Mouse (Mus musculus) kidney, embryonic 16.5 days (tissue): ENCODE data around the gene Gm29427. TPM values are rescaled to one million over a fixed set of nuclear protein-coding genes. Genes with fewer than 3 reads are reported as not detected.

ENCODE experiments used
- ATAC-seq: fragments of 200-750 bp; cut with Nextera tagmentation; 2 replicates; pipeline ENCODE4 v1.8.0; 2017; ENCODE audit warnings: moderate TSS enrichment; ENCODE audit not compliant: low FRiP score, low TSS enrichment
- H3K27ac ChIP-seq: fragments of 300-500 bp; sonication (generic); 2 replicates; pipeline ENCODE4 v1.5.1; 2014; ENCODE audit warnings: low read length
- H3K27me3 ChIP-seq: fragments of 300-500 bp; sonication (generic); 2 replicates; pipeline ENCODE4 v1.6.1; 2014; ENCODE audit warnings: low read length, control low read depth, mixed read lengths; ENCODE audit not compliant: insufficient read depth
- H3K36me3 ChIP-seq: fragments of 300-500 bp; sonication (generic); 2 replicates; pipeline ENCODE4 v1.6.1; 2014; ENCODE audit warnings: low read length, control low read depth, mixed read lengths; ENCODE audit not compliant: insufficient read depth
- H3K4me1 ChIP-seq: fragments of 300-500 bp; sonication (generic); 2 replicates; pipeline ENCODE4 v1.6.1; 2014; ENCODE audit warnings: low read length, control low read depth, mixed read lengths; ENCODE audit not compliant: insufficient read depth
- H3K4me2 ChIP-seq: fragments of 300-500 bp; sonication (generic); replicated peaks from 2 replicates; pipeline ENCODE4 v1.6.1; 2014; ENCODE audit warnings: low read depth, low read length
- H3K4me3 ChIP-seq: fragments of 300-500 bp; sonication (generic); 2 replicates; pipeline ENCODE4 v1.5.1; 2014; ENCODE audit warnings: mild to moderate bottlenecking, low read length
- H3K9ac ChIP-seq: fragments of 300-500 bp; sonication (generic); replicated peaks from 2 replicates; pipeline ENCODE4 v1.6.1; 2014; ENCODE audit warnings: low read length
- H3K9me3 ChIP-seq: fragments of 300-500 bp; sonication (generic); 2 replicates; pipeline ENCODE4 v1.6.1; 2016; ENCODE audit warnings: low read length, control low read depth
- WGBS: fragments of 180-500 bp; shearing (Covaris S2); extraction: QIAGEN DNeasy Blood & Tissue Kit; methylation state at CpG from one replicate; pipeline ENCODE4 v1.1.7; 2014; 5-methylcytosine and 5-hydroxymethylcytosine counted together
- polyA plus RNA-seq: library from polyadenylated mRNA; unstranded; fragments of >200 nt; fragmentation: Nextera tagmentation; extraction: Ambion mirVana; gene quantifications from 2 replicates; pipeline ENCODE4 v1.2.1, GENCODE M21; 2015

The Gm29427 gene
- polyA plus RNA-seq: not detected in 2 replicates

GRCm38 (mm10) chr1:130715561-130716217 is at the start of gene Gm29427:
Gm29427 (minus strand) TSS chr1:130715799.
- Histone ChIP-seq H3K9me3 (no peaks in the 10 kb centered on the region), H3K4me3 (peak within 1 kb of the TSS; percentile 91), H3K36me3 (0 out of 2 replicates have a peak, but pooled peaks cover 3% of the 10 kb centered on the region), H3K4me1 (peaks cover 11% of the 10 kb centered on the region), H3K4me2 (peak within 1 kb of the TSS; percentile 93), H3K27me3 (no peaks in the 10 kb centered on the region), H3K27ac (peak within 1 kb of the TSS; percentile 78), H3K9ac (peak within 1 kb of the TSS; percentile 88)
- WGBS: 0% methylated on average over 37 of the region's 38 CpGs
- peak; percentile 97 for ATAC-seq

GRCm38 (mm10) chr1:130764027-130764461 is 48.4 kb upstream of the Gm29427 start:
- Histone ChIP-seq H3K9ac (no peak overlapping the region), H3K27ac (no peak overlapping the region), H3K4me3 (no peak overlapping the region), H3K4me2 (no peak overlapping the region), H3K9me3 (no peaks in the 10 kb centered on the region), H3K27me3 (no peaks in the 10 kb centered on the region), H3K36me3 (no peaks in the 10 kb centered on the region), H3K4me1 (no peaks in the 10 kb centered on the region)
- 83% methylated on average over 12 of the region's 12 CpGs for WGBS
- no peak for ATAC-seq

DNA sequence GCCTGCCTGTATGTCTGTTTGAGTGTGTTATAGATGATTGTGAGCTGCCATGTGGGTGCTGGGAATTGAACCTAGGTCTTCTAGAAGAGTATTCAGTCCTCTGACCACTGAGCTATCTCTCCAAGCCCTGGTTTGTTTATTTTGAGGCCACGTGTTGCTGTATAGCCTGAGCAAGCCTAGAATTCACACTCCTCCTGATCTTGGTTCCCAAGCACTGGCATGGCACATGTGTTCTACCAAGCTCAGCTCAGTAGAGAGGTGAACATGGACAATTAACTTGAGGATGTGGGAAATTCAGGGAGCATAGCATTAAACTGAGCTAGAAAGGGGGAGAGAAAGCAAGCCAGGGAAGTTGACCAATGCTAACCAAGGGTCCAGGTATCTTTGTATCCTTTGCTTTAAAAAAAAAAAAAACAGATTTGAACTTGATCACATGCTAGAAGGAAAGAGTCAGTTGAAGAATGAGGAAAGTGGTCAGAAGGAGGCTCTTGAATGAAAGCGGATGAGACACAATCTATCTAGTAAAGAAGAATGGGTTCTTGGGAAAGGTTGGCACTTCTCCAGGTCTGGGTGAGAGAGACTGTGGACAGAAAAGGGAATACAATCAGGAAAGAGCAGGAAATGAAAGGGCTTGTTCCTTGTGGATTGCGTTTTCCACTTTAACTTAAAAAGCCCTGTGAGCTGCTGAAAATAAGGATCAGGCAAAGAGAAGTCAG is 46.6 kb upstream of the Gm29427 start:
- no peak for ATAC-seq
- Histone ChIP-seq H3K9ac (no peak overlapping the region), H3K4me2 (no peak overlapping the region), H3K4me1 (no peaks in the 10 kb centered on the region), H3K27me3 (no peaks in the 10 kb centered on the region), H3K27ac (no peak overlapping the region), H3K4me3 (no peak overlapping the region), H3K36me3 (no peaks in the 10 kb centered on the region), H3K9me3 (no peaks in the 10 kb centered on the region)
- 77% methylated on average over 3 of the region's 3 CpGs for WGBS

- Histone ChIP-seq H3K9ac (no peak overlapping the region), H3K27me3 (no peaks in the 10 kb centered on the region), H3K4me3 (no peak overlapping the region), H3K36me3 (no peaks in the 10 kb centered on the region), H3K4me1 (no peaks in the 10 kb centered on the region), H3K4me2 (no peak overlapping the region), H3K27ac (no peak overlapping the region), H3K9me3 (no peaks in the 10 kb centered on the region)
- 72% methylated on average over 1 of the region's 1 CpGs for WGBS
- ATAC-seq: no peak
Measured at GRCm38 (mm10) chr1:130761597-130761996, 46.0 kb upstream of the Gm29427 start.

GRCm38 (mm10) chr1:130759689-130760088 is 44.1 kb upstream of the Gm29427 start:
- WGBS: 78% methylated on average over 9 of the region's 9 CpGs
- Histone ChIP-seq H3K4me1 (no peaks in the 10 kb centered on the region), H3K9ac (no peak overlapping the region), H3K27ac (no peak overlapping the region), H3K9me3 (no peaks in the 10 kb centered on the region), H3K4me2 (no peak overlapping the region), H3K4me3 (no peak overlapping the region), H3K36me3 (no peaks in the 10 kb centered on the region), H3K27me3 (no peaks in the 10 kb centered on the region)
- ATAC-seq: no peak

GRCm38 (mm10) chr1:130746819-130747218 is 31.2 kb upstream of the Gm29427 start:
- Histone ChIP-seq H3K4me3 (no peak overlapping the region), H3K27ac (no peak overlapping the region), H3K4me2 (no peak overlapping the region), H3K36me3 (no peaks in the 10 kb centered on the region; the same call in 1 of the 2 replicates), H3K9ac (no peak overlapping the region), H3K4me1 (no peaks in the 10 kb centered on the region), H3K9me3 (no peaks in the 10 kb centered on the region), H3K27me3 (no peaks in the 10 kb centered on the region)
- ATAC-seq: no peak
- 80% methylated on average over 3 of the region's 3 CpGs for WGBS

- WGBS: 92% methylated on average over 3 of the region's 3 CpGs
- ATAC-seq: no peak
Measured at GRCm38 (mm10) chr1:130745591-130745990, 30.0 kb upstream of the Gm29427 start.

DNA sequence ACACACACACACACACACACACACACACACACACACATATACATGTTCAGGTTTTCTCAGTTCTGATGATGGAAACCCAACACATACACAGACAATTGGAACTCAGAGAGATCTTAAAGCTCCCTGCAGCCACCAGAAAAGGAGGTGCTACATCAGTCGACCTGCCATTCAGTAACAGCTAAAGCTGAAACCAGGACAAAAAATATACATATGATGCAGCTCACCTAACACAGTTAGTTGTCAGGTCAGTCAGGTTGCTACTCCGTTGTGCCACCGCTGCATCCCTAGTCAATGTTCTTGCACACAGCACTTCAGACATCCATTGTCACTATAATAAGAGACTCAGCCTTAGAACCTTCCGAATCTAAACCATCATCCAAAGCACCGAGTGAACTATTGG is 29.4 kb upstream of the Gm29427 start:
- H3K4me3 ChIP-seq: no peak overlapping the region
- H3K4me2 ChIP-seq: no peak overlapping the region
- ATAC-seq: no peak
- H3K4me1 ChIP-seq: no peaks in the 10 kb centered on the region
- no peaks in the 10 kb centered on the region; the same call in 1 of the 2 replicates for H3K36me3 ChIP-seq
- H3K9me3 ChIP-seq: no peaks in the 10 kb centered on the region
- H3K27me3 ChIP-seq: no peaks in the 10 kb centered on the region
- no peak overlapping the region for H3K27ac ChIP-seq
- H3K9ac ChIP-seq: no peak overlapping the region
- 90% methylated on average over 5 of the region's 5 CpGs for WGBS

More at GRCm38 (mm10) chr1:130745591-130745990, 30.0 kb upstream of the Gm29427 start:
- no peak overlapping the region for H3K4me2 ChIP-seq
- no peaks in the 10 kb centered on the region; the same call in 1 of the 2 replicates for H3K36me3 ChIP-seq
- H3K9me3 ChIP-seq: no peaks in the 10 kb centered on the region
- H3K27me3 ChIP-seq: no peaks in the 10 kb centered on the region
- no peak overlapping the region for H3K27ac ChIP-seq
- no peak overlapping the region for H3K4me3 ChIP-seq
- H3K4me1 ChIP-seq: no peaks in the 10 kb centered on the region
- no peak overlapping the region for H3K9ac ChIP-seq

- Histone ChIP-seq H3K36me3 (no peaks in the 10 kb centered on the region; the same call in 1 of the 2 replicates), H3K4me3 (no peak overlapping the region), H3K27me3 (no peaks in the 10 kb centered on the region), H3K9ac (no peak overlapping the region), H3K4me2 (no peak overlapping the region), H3K4me1 (no peaks in the 10 kb centered on the region), H3K27ac (no peak overlapping the region), H3K9me3 (no peaks in the 10 kb centered on the region)
- ATAC-seq: no peak
- 82% methylated on average over 2 of the region's 2 CpGs for WGBS
Measured at GRCm38 (mm10) chr1:130744217-130744616, 28.6 kb upstream of the Gm29427 start.

GRCm38 (mm10) chr1:130743775-130744174 is 28.2 kb upstream of the Gm29427 start:
- Histone ChIP-seq H3K9ac (no peak overlapping the region), H3K27me3 (no peaks in the 10 kb centered on the region), H3K4me1 (no peaks in the 10 kb centered on the region), H3K9me3 (no peaks in the 10 kb centered on the region), H3K4me3 (no peak overlapping the region), H3K4me2 (no peak overlapping the region), H3K27ac (no peak overlapping the region), H3K36me3 (no peaks in the 10 kb centered on the region; the same call in 1 of the 2 replicates)
- 93% methylated on average over 1 of the region's 1 CpGs for WGBS
- ATAC-seq: no peak
